Mouse (Mus musculus): ENCODE results near the gene Hipk3. TPM values are rescaled to one million over a fixed set of nuclear protein-coding genes. Genes with fewer than 3 reads are reported as not detected.

Hipk3 gene
- total and polyA plus RNA-seq, 2 experiments from 2014 or later, result 29.7 to 213 TPM

DNA sequence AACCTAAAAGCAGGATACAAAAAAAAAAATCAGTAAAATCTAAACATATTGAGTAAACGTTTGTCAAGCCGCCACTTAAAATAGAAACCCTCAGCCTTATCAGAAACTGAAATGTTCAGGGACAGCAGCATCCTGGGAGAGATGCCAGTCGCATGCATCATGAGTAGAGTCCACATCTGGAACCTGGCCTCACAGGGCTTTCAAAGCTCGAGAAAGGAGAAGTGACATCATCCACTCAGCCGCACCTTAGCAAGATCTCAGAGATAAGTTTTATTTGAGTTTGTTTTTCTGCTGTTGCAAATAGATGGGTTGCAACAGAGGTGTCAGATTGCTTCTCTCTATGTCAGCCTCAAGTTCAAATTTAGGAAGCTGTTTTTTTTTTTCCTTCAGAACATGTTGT is 31.3 kb upstream of the Hipk3 start:
- Histone ChIP-seq H3K9ac (replicated peaks; ENCODE audit: low read depth, low read length) (no peak overlapping the region; the same call in 1 of the 2 replicates), H3K27ac (ENCODE audit: low read depth) (no peak overlapping the region), H3K27me3 (ENCODE audit: control insufficient read depth, insufficient read depth, low read length) (no peaks in the 10 kb centered on the region), H3K9me3 (replicated peaks; ENCODE audit: control insufficient read depth, low read length) (no peaks in the 10 kb centered on the region), H3K36me3 (replicated peaks; ENCODE audit: control insufficient read depth, insufficient read depth, low read length) (no peaks in the 10 kb centered on the region), H3K4me1 (ENCODE audit: control insufficient read depth, insufficient read depth) (peaks cover 12% of the 10 kb centered on the region; the same call in 1 of the 2 replicates), H3K4me3 (ENCODE audit: low read depth, low read length) (no peak overlapping the region), H3K4me2 (ENCODE audit: low read depth, low read length) (no peak overlapping the region)
- TF ChIP-seq CTCF (IDR thresholded peaks at IDR 0.05; ENCODE audit: low read depth), result no peak
- TF ChIP-seq EP300 (IDR thresholded peaks at IDR 0.05; ENCODE audit: low read depth), result no peak
- 6% methylated on average over 5 of the region's 5 CpGs for WGBS
- DNase-seq (ENCODE audit: low spot score) (peak; percentile 31), ATAC-seq (ENCODE audit: insufficient read depth, low read depth) (no peak; the same call in 1 of the 2 replicates)

DNA sequence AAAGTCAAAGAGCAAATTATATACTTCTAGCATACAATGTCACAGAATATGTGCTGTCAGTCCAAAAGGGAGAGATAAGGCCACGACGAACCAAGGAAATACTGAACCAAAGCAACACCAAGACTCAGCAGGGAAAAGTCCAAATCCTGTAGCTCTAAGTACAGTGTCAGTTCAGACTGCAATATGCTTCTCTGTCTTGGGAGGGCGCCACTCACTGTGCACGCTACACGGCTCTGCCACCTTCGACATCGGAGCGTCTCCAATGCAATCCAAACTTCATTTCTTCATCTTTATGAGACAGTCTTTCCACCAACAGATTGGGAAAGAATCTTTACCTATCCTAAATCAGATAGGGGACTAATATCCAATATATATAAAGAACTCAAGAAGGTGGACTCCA is 17.4 kb upstream of the Hipk3 start:
- 84% methylated on average over 8 of the region's 8 CpGs for WGBS
- Histone ChIP-seq H3K4me1 (ENCODE audit: control insufficient read depth, insufficient read depth) (no peaks in the 10 kb centered on the region), H3K4me3 (ENCODE audit: low read depth, low read length) (no peak overlapping the region), H3K4me2 (ENCODE audit: low read depth, low read length) (no peak overlapping the region), H3K27ac (ENCODE audit: low read depth) (no peak overlapping the region), H3K27me3 (ENCODE audit: control insufficient read depth, insufficient read depth, low read length) (no peaks in the 10 kb centered on the region), H3K36me3 (replicated peaks; ENCODE audit: control insufficient read depth, insufficient read depth, low read length) (no peaks in the 10 kb centered on the region), H3K9me3 (replicated peaks; ENCODE audit: control insufficient read depth, low read length) (no peaks in the 10 kb centered on the region), H3K9ac (replicated peaks; ENCODE audit: low read depth, low read length) (no peak overlapping the region)
- TF ChIP-seq CTCF (IDR thresholded peaks at IDR 0.05; ENCODE audit: low read depth), result no peak
- no peak for TF ChIP-seq EP300 (IDR thresholded peaks at IDR 0.05; ENCODE audit: low read depth)
- ATAC-seq (ENCODE audit: insufficient read depth, low read depth) (no peak), DNase-seq (ENCODE audit: low spot score) (no peak)

DNA sequence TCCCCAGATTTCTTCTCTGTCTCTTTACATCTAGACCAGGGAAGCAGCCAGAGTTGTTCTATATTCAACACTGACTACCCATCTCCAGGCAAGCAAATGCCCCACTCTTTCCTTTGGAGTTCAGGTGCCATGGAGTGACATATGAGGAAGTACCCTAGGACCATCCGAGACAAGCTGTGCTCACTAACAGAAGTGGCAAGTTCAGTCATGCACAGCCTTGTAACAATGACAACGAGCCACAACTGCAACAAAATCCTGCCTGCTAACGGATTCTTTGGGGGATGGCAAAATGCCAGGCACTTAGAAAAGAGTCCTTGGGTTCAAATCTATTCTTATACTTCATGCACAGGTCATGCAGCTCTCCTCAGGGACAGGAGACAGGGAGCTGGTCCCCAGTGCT is 8.1 kb upstream of the Hipk3 start:
- Histone ChIP-seq H3K4me3 (ENCODE audit: low read depth, low read length) (no peak overlapping the region), H3K4me2 (ENCODE audit: low read depth, low read length) (no peak overlapping the region), H3K9ac (replicated peaks; ENCODE audit: low read depth, low read length) (no peak overlapping the region), H3K36me3 (replicated peaks; ENCODE audit: control insufficient read depth, insufficient read depth, low read length) (no peaks in the 10 kb centered on the region), H3K27me3 (ENCODE audit: control insufficient read depth, insufficient read depth, low read length) (no peaks in the 10 kb centered on the region), H3K27ac (ENCODE audit: low read depth) (no peak overlapping the region), H3K4me1 (ENCODE audit: control insufficient read depth, insufficient read depth) (no peaks in the 10 kb centered on the region), H3K9me3 (replicated peaks; ENCODE audit: control insufficient read depth, low read length) (no peaks in the 10 kb centered on the region)
- 43% methylated on average over 3 of the region's 3 CpGs for whole genome bisulfite sequencing
- no peak for DNase-seq (ENCODE audit: low spot score)
- TF ChIP-seq EP300 (IDR thresholded peaks at IDR 0.05; ENCODE audit: low read depth) (no peak), CTCF (IDR thresholded peaks at IDR 0.05; ENCODE audit: low read depth) (no peak)
- no peak for ATAC-seq (ENCODE audit: insufficient read depth, low read depth)

DNA sequence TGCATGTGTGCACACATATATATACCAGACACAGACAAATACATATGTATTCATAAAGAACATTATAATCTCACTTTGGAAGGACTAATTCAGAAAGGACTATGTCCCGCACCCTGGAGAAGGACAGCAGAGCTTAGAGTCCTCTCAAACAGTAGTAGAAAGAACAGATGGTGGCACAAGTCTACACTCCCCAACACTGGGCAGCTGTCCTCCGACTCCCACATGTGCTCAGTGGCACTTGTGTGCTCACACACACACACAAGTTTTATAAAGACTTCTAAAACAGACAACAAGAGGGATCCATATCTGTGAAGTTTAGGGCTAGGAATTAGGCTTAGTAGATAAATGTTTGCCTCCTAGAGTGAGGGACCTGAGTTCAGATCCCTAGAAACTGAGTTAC is 6.8 kb upstream of the Hipk3 start:
- Histone ChIP-seq H3K36me3 (replicated peaks; ENCODE audit: control insufficient read depth, insufficient read depth, low read length) (no peaks in the 10 kb centered on the region), H3K4me3 (ENCODE audit: low read depth, low read length) (no peak overlapping the region), H3K27me3 (ENCODE audit: control insufficient read depth, insufficient read depth, low read length) (no peaks in the 10 kb centered on the region), H3K4me1 (ENCODE audit: control insufficient read depth, insufficient read depth) (peaks cover 6% of the 10 kb centered on the region; the same call in 1 of the 2 replicates), H3K4me2 (ENCODE audit: low read depth, low read length) (no peak overlapping the region), H3K9ac (replicated peaks; ENCODE audit: low read depth, low read length) (no peak overlapping the region), H3K9me3 (replicated peaks; ENCODE audit: control insufficient read depth, low read length) (no peaks in the 10 kb centered on the region), H3K27ac (ENCODE audit: low read depth) (no peak overlapping the region)
- WGBS, result 93% methylated on average over 2 of the region's 2 CpGs
- TF ChIP-seq EP300 (IDR thresholded peaks at IDR 0.05; ENCODE audit: low read depth) (no peak), CTCF (IDR thresholded peaks at IDR 0.05; ENCODE audit: low read depth) (no peak)
- no peak for DNase-seq (ENCODE audit: low spot score)
- no peak for ATAC-seq (ENCODE audit: insufficient read depth, low read depth)

DNA sequence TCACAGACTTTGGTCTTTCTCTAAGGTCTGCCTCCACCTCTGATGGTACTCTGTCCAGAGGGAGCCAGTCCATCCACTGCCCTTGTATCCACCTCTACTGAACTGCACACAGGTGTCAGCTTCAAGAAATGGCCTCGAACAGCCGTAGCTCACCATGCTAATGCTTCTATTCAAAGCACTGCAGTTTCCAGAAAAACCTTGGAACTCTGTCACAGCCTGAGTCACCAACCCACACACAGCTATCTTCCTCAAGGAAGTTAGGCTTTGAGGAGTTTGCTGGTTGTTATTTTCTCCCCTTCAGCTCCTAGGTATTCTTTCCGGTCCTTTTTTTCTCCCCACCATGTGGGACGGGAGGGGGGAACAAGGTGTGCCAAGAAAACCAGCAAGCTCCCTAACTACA is 3.5 kb upstream of the Hipk3 start:
- H3K27me3 ChIP-seq (ENCODE audit: control insufficient read depth, insufficient read depth, low read length), result no peaks in the 10 kb centered on the region
- H3K27ac ChIP-seq (ENCODE audit: low read depth), result no peak overlapping the region
- H3K9me3 ChIP-seq (replicated peaks; ENCODE audit: control insufficient read depth, low read length), result no peaks in the 10 kb centered on the region
- H3K9ac ChIP-seq (replicated peaks; ENCODE audit: low read depth, low read length), result no peak overlapping the region
- H3K4me1 ChIP-seq (ENCODE audit: control insufficient read depth, insufficient read depth), result peaks cover 20% of the 10 kb centered on the region
- H3K4me3 ChIP-seq (ENCODE audit: low read depth, low read length), result no peak overlapping the region
- DNase-seq (ENCODE audit: low spot score) (no peak), ATAC-seq (ENCODE audit: insufficient read depth, low read depth) (no peak)
- WGBS, result 46% methylated on average over 4 of the region's 4 CpGs
- H3K4me2 ChIP-seq (ENCODE audit: low read depth, low read length), result no peak overlapping the region
- H3K36me3 ChIP-seq (replicated peaks; ENCODE audit: control insufficient read depth, insufficient read depth, low read length), result no peaks in the 10 kb centered on the region
- TF ChIP-seq EP300 (IDR thresholded peaks at IDR 0.05; ENCODE audit: low read depth) (no peak), CTCF (IDR thresholded peaks at IDR 0.05; ENCODE audit: low read depth) (no peak)

DNA sequence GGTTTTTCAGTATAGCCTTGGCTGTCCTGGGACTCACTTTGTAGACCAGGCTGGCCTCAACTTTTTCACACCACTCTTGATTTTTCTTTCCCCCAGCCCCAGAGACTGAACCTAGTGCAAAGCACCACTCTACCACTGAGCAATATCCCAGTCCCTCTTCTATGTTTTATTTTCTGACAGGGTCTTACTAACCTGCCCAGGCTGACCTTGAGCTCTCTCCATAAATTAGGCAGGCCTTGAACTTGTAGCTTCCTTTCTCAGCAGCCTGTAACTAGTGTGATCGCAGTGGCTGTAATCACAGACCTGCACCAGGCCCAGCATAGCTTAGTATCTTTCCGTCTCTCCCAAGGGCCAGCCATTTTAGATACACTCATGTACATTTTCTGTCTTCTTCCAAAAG is 3.0 kb upstream of the Hipk3 start:
- no peaks in the 10 kb centered on the region for H3K9me3 ChIP-seq (replicated peaks; ENCODE audit: control insufficient read depth, low read length)
- 81% methylated on average over 2 of the region's 2 CpGs for WGBS
- no peaks in the 10 kb centered on the region for H3K36me3 ChIP-seq (replicated peaks; ENCODE audit: control insufficient read depth, insufficient read depth, low read length)
- H3K4me3 ChIP-seq (ENCODE audit: low read depth, low read length), result no peak overlapping the region
- no peak overlapping the region for H3K4me2 ChIP-seq (ENCODE audit: low read depth, low read length)
- peaks cover 20% of the 10 kb centered on the region for H3K4me1 ChIP-seq (ENCODE audit: control insufficient read depth, insufficient read depth)
- H3K27me3 ChIP-seq (ENCODE audit: control insufficient read depth, insufficient read depth, low read length), result no peaks in the 10 kb centered on the region
- H3K27ac ChIP-seq (ENCODE audit: low read depth), result no peak overlapping the region
- no peak for TF ChIP-seq EP300 (IDR thresholded peaks at IDR 0.05; ENCODE audit: low read depth)
- no peak for TF ChIP-seq CTCF (IDR thresholded peaks at IDR 0.05; ENCODE audit: low read depth)
- H3K9ac ChIP-seq (replicated peaks; ENCODE audit: low read depth, low read length), result no peak overlapping the region
- ATAC-seq (ENCODE audit: insufficient read depth, low read depth) (no peak), DNase-seq (ENCODE audit: low spot score) (no peak)

Data from heart, postnatal 0 days (tissue).